ENCODE assay signal across 8 mouse cellular contexts in genomic region chr1:152592609-152593008, GRCm38 (mm10).
DNase-seq lines count a peak whose midpoint lies in the region; ATAC-seq and TF ChIP-seq lines count a peak whose summit lies in the region.

No protein-coding gene starts in this region.

- H3K27ac ChIP-seq in heart, adult 2 months = peak overlapping the region; percentile 19
- H3K27ac ChIP-seq in brown adipose tissue, adult 24 weeks (replicated peaks; ENCODE audit: low read depth, low read length) = peak overlapping the region; percentile 24; the same call in 1 of the 2 replicates
- peak overlapping the region; percentile 88 for H3K27ac ChIP-seq in liver, embryonic 12.5 days
- H3K27ac ChIP-seq in midbrain, embryonic 15.5 days = no peak overlapping the region

- H3K4me2 ChIP-seq in liver, embryonic 12.5 days = peak overlapping the region; percentile 62
- no peak overlapping the region for H3K4me2 ChIP-seq in midbrain, embryonic 15.5 days

- H3K36me3 ChIP-seq in heart, adult 2 months (ENCODE audit: control insufficient read depth, insufficient read depth, low read length) = peaks cover 50% of the 10 kb centered on the region
- H3K36me3 ChIP-seq in liver, embryonic 12.5 days = no peaks in the 10 kb centered on the region
- no peaks in the 10 kb centered on the region for H3K36me3 ChIP-seq in midbrain, embryonic 15.5 days (replicated peaks)

- peaks cover 43% of the 10 kb centered on the region for H3K4me1 ChIP-seq in heart, adult 2 months (ENCODE audit: control insufficient read depth, insufficient read depth, low read length)
- H3K4me1 ChIP-seq in brown adipose tissue, adult 24 weeks (ENCODE audit: control insufficient read depth, insufficient read depth, insufficient read length, low read length) = peaks cover 41% of the 10 kb centered on the region
- H3K4me1 ChIP-seq in liver, embryonic 12.5 days = peaks cover 60% of the 10 kb centered on the region
- H3K4me1 ChIP-seq in midbrain, embryonic 15.5 days = 0 out of 2 replicates have a peak, but pooled peaks cover 4% of the 10 kb centered on the region

- peak; percentile 25; the same call in 1 of the 2 replicates for TF ChIP-seq EP300 in heart, adult 2 months (IDR thresholded peaks at IDR 0.05; ENCODE audit: insufficient read depth, low read depth, low read length)

- TF ChIP-seq CTCF in heart, adult 2 months (IDR thresholded peaks at IDR 0.05) = no peak

- peak; percentile 99 for ATAC-seq in liver, embryonic 12.5 days
- no peak for ATAC-seq in midbrain, embryonic 15.5 days (replicated peaks)

- no peak overlapping the region for H3K9ac ChIP-seq in heart, adult 2 months (ENCODE audit: low read depth, low read length)
- H3K9ac ChIP-seq in liver, embryonic 12.5 days = peak overlapping the region; percentile 42
- H3K9ac ChIP-seq in midbrain, embryonic 15.5 days = no peak overlapping the region

- 20% methylated on average over 6 of the region's 6 CpGs for WGBS in heart, adult 2 months
- 40% methylated on average over 6 of the region's 6 CpGs for WGBS in liver, embryonic 12.5 days (ENCODE audit: insufficient replicate concordance)
- WGBS in midbrain, embryonic 15.5 days = 79% methylated on average over 6 of the region's 6 CpGs

- no peak for TF ChIP-seq POLR2A in heart, adult 2 months (IDR thresholded peaks at IDR 0.05; ENCODE audit: insufficient read depth, low read depth, low read length)

- H3K79me2 ChIP-seq in heart, adult 2 months (replicated peaks; ENCODE audit: control insufficient read depth, insufficient read depth, low read length) = peaks cover 11% of the 10 kb centered on the region

- DNase-seq in heart, adult 2 months = peak; percentile 67 to 78
- DNase-seq in heart, adult 8-10 months (ENCODE audit: low spot score) = no peak
- DNase-seq in spleen, postnatal 10 days (ENCODE audit: low spot score in 2 of 2) = peak; percentile 76 to 88
- DNase-seq in urinary bladder, postnatal 36 days (ENCODE audit: low spot score in 2 of 2) = no peak
- DNase-seq in cerebellum, adult 9-10 months = no peak

- intact Hi-C loops in heart, adult 2 months (cut with DNase I) = no loop called here

- H3K4me3 ChIP-seq in heart, adult 2 months = no peak overlapping the region
- H3K4me3 ChIP-seq in brown adipose tissue, adult 24 weeks (ENCODE audit: insufficient read depth, low read depth, low read length) = no peak overlapping the region
- peak overlapping the region; percentile 25 for H3K4me3 ChIP-seq in liver, embryonic 12.5 days
- no peak overlapping the region for H3K4me3 ChIP-seq in midbrain, embryonic 15.5 days

- no peaks in the 10 kb centered on the region for H3K9me3 ChIP-seq in liver, embryonic 12.5 days (replicated peaks)
- H3K9me3 ChIP-seq in midbrain, embryonic 15.5 days = no peaks in the 10 kb centered on the region

- no peaks in the 10 kb centered on the region for H3K27me3 ChIP-seq in heart, adult 2 months (ENCODE audit: control insufficient read depth, insufficient read depth, low read length)
- no peaks in the 10 kb centered on the region for H3K27me3 ChIP-seq in liver, embryonic 12.5 days (replicated peaks)
- H3K27me3 ChIP-seq in midbrain, embryonic 15.5 days (replicated peaks) = no peaks in the 10 kb centered on the region

Comparison
In these comparisons a context has a peak if more than half of its experiments do, and no peak if none do; other contexts are left out.
1. DNase-seq: peak in heart, adult 2 months (2 of 2) and spleen, postnatal 10 days (2 of 2); none in heart, adult 8-10 months (single experiment), urinary bladder, postnatal 36 days (0 of 2) and cerebellum, adult 9-10 months (single experiment).